Mouse (Mus musculus): Measurements from ENCODE around the gene Hrh1. TPM values are rescaled to one million over a fixed set of nuclear protein-coding genes. Genes with fewer than 3 reads are reported as not detected.
A peak's percentile ranks its signal among the peaks of the same experiment; 100 is the strongest.

Hrh1 gene
- polyA plus RNA-seq, 1 experiment from 2014 or later, result 1.0 TPM

DNA sequence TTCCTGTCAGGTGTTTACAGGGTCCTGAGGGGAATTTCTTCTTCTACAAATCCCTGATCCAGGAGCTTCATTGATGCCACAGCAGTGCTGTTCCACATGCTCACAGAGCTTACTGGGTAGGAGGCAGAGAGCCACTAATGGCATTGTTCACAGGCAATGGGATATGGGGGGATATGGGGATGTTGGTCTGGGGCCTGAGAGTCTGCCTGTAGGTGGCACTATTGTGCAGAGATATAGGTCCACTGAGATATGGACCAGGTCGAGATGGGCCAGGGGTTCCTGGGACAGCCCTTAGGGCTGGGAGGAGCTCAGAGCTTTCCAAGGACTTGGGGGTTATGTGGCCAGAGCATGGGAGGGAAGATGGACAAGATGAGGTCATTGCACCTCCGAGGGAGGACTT is 42.6 kb downstream of the Hrh1 start:
- Histone ChIP-seq H3K27me3 (no peaks in the 10 kb centered on the region), H3K4me1 (replicated peaks) (peaks cover under 1% of the 10 kb centered on the region; the same call in 1 of the 2 replicates), H3K4me2 (no peak overlapping the region), H3K9me3 (peaks cover 3% of the 10 kb centered on the region; the same call in 1 of the 2 replicates), H3K9ac (no peak overlapping the region), H3K36me3 (no peaks in the 10 kb centered on the region), H3K27ac (replicated peaks) (no peak overlapping the region), H3K4me3 (no peak overlapping the region)
- WGBS, result 68% methylated on average over 2 of the region's 2 CpGs
- peak; percentile 12; the same call in 1 of the 2 replicates for ATAC-seq (ENCODE audit: low FRiP score, low read depth)

DNA sequence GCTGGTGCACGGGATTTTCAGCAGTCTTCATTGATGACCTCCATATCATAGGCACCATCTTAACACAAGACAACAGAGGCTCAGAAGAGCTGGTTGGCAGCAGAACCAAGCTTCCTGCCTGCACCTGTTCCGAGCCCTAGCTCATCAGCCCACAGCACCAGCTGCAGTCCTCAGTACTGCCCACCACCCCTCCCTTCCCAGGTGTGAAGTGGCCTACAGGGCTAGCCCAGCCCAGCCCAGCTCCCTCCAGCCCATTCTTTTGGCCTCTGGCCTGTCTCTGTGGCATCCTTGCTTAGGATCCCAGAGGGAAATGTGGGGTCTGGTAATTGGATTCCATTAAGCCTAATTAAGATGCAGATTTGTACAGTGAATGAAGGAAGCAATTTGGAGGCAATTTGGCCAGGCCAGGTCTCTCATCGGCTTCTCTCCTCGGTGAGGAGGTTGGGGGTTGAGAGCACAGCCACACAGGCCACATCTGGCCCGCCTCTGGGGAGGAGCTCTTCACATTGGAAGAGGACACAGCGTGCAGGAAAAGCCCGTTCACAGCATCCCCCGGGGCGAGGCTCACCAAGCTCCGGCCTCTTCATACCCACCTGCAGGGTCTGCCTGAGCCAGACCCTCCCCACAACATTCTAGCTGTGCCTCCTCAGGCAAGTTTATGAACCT is 43.2 kb downstream of the Hrh1 start:
- peaks cover 3% of the 10 kb centered on the region; the same call in 1 of the 2 replicates for H3K9me3 ChIP-seq
- H3K27ac ChIP-seq (replicated peaks), result no peak overlapping the region
- H3K4me2 ChIP-seq, result no peak overlapping the region
- 0 out of 2 replicates have a peak, but pooled peaks have one; percentile 24 for ATAC-seq (ENCODE audit: low FRiP score, low read depth)
- no peaks in the 10 kb centered on the region; the same call in 1 of the 2 replicates for H3K4me1 ChIP-seq (replicated peaks)
- no peak overlapping the region for H3K4me3 ChIP-seq
- no peak overlapping the region for H3K9ac ChIP-seq
- no peaks in the 10 kb centered on the region for H3K36me3 ChIP-seq
- no peaks in the 10 kb centered on the region for H3K27me3 ChIP-seq
- WGBS, result 43% methylated on average over 10 of the region's 10 CpGs

DNA sequence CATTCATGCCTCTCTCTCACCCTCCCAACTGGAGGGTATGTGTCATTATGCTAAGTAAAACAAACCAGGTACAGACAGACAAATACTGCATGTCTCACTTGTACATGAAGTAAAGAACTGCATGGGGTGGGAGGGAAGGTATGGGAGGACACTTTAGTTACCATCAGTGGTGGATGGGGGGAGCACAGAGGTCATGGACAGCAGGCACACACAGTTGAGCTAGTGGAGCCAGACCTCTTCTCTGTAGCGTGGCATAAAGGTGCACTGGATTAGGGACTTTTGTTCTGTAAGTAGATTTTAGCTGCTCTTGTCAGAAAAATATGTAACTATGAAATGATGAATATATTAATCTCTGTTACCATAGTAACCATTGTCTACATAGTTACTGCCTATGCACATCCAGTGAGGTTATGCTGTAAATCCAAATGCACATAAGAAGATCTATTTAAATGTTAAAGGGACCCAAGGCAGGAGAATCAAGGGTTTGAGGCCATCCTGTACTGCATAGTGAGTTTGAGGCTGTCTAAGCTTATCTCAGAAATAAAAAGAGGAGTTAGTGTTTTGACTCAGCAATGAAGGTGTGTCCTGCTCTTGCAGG is 46.6 kb downstream of the Hrh1 start:
- Histone ChIP-seq H3K4me3 (no peak overlapping the region), H3K4me1 (replicated peaks) (no peaks in the 10 kb centered on the region; the same call in 1 of the 2 replicates), H3K27ac (replicated peaks) (0 out of 2 replicates have a peak overlapping the region, but pooled peaks have one; percentile 17), H3K27me3 (no peaks in the 10 kb centered on the region), H3K9ac (no peak overlapping the region), H3K4me2 (no peak overlapping the region), H3K9me3 (peaks cover 3% of the 10 kb centered on the region; the same call in 1 of the 2 replicates), H3K36me3 (no peaks in the 10 kb centered on the region)
- WGBS, result 61% methylated on average over 1 of the region's 1 CpGs
- ATAC-seq (ENCODE audit: low FRiP score, low read depth), result 0 out of 2 replicates have a peak, but pooled peaks have one; percentile 24

DNA sequence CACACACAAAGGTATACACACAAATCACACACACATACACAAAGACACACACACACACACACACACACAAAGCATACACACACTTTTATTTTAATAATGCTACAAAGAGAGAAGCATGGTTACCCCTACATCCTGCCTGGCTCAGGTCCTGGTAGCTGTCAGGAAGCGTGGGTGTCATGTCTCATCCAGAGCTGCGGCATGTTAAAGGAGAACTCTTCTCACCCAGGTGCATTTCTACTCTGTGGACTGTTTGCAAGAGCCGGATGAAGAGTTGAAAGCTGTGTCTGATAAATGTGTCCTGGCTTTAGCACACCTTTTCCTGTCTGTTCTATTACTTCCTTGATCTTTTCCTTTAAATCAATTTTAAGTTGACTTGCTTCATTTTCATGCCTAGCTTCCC is 47.2 kb downstream of the Hrh1 start:
- ATAC-seq (ENCODE audit: low FRiP score, low read depth), result no peak
- H3K27me3 ChIP-seq, result no peaks in the 10 kb centered on the region
- peaks cover under 1% of the 10 kb centered on the region; the same call in 1 of the 2 replicates for H3K9me3 ChIP-seq
- H3K4me3 ChIP-seq, result no peak overlapping the region
- no peaks in the 10 kb centered on the region for H3K36me3 ChIP-seq
- H3K4me1 ChIP-seq (replicated peaks), result no peaks in the 10 kb centered on the region; the same call in 1 of the 2 replicates
- H3K4me2 ChIP-seq, result no peak overlapping the region
- 95% methylated on average over 3 of the region's 3 CpGs for WGBS
- H3K27ac ChIP-seq (replicated peaks), result 0 out of 2 replicates have a peak overlapping the region, but pooled peaks have one; percentile 17
- H3K9ac ChIP-seq, result no peak overlapping the region

DNA sequence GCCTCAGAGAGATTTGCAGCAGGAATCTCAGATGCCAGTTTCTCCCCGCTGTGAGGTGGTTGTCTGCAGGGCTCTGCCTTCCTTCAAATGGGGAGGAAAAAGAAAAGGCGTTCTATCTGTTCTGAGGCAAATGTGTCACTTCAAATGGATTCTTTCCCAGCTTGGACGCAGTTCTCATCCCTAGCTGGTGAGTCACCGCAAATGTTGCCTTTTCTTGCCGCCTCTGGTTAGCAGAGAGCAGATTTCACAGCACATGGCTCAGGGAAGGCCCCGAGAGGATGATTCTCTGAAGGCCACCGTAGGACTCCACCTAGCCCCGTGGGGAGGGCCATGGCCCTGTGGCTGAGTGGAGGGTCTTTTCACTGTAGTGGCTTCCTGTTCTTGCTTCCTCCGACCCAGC is 51.2 kb downstream of the Hrh1 start:
- ATAC-seq (ENCODE audit: low FRiP score, low read depth), result no peak
- Histone ChIP-seq H3K36me3 (no peaks in the 10 kb centered on the region), H3K27ac (replicated peaks) (no peak overlapping the region), H3K27me3 (no peaks in the 10 kb centered on the region), H3K4me3 (no peak overlapping the region), H3K9me3 (no peaks in the 10 kb centered on the region), H3K9ac (no peak overlapping the region), H3K4me2 (no peak overlapping the region), H3K4me1 (replicated peaks) (no peaks in the 10 kb centered on the region)
- 85% methylated on average over 9 of the region's 9 CpGs for WGBS

DNA sequence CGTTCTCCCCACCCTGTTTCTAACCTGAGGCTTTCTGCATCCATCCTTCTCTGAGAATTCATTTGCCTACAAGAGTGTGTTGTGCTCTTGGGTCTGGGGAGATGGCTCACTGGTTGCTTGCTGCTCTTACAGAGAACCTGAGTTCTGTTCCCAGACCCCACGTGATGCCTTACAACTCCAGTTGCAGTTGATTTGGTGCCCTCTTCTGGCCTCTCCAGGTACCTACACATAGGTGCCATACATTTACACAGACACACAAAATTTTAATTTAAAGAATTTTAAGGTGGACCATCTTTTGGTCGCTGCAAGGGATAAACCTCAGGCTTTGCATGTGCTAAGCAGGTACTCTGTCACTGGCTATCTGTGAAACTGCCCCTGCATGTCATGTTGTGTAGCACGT is 57.5 kb downstream of the Hrh1 start:
- H3K4me2 ChIP-seq, result no peak overlapping the region
- no peaks in the 10 kb centered on the region for H3K9me3 ChIP-seq
- no peak overlapping the region for H3K9ac ChIP-seq
- H3K4me1 ChIP-seq (replicated peaks), result no peaks in the 10 kb centered on the region; the same call in 1 of the 2 replicates
- H3K4me3 ChIP-seq, result no peak overlapping the region
- H3K36me3 ChIP-seq, result no peaks in the 10 kb centered on the region
- no peak for ATAC-seq (ENCODE audit: low FRiP score, low read depth)
- H3K27ac ChIP-seq (replicated peaks), result no peak overlapping the region
- H3K27me3 ChIP-seq, result no peaks in the 10 kb centered on the region
- WGBS, result 93% methylated on average over 4 of the region's 4 CpGs

DNA sequence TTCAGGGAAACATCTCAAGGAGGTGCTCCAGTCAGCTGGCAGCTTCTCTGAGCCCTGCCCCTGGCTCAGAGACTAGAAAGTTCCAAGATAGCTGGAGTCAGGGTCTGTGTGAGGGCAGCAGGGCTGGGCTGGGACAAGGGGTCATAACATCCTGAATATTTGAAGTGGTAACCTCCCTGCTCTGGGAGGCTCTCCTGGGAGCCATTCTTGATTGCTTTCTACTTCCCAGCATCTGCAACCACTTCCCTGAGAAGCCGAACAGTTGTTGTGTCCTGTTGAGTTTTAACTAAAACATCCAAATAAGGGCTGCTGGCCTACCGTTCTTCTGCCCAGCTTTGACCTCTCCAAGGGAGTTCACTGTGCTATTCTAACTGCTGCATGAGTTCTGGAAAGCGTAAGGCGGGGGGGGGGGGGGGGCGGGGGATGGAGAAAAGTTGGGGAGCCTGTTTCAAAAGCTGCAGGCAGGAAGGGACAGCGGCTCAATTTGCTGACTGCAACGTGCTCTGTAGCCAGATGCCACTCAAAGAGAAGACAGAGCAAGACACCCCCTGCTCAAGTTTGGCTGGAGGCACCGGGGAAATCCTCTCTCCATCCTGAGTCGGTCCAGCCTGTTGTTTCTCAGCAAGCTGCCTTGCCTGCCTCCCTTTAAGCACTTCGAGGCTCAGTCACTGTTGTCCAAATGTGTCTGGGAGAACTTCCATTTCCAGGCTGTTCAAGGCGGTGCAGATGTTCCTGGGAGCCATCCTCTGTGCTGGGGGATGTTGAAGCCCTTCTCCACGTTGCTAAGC is 58.7 kb downstream of the Hrh1 start:
- H3K27me3 ChIP-seq, result no peaks in the 10 kb centered on the region
- no peak overlapping the region for H3K4me3 ChIP-seq
- H3K9me3 ChIP-seq, result no peaks in the 10 kb centered on the region
- WGBS, result 52% methylated on average over 11 of the region's 12 CpGs
- no peak for ATAC-seq (ENCODE audit: low FRiP score, low read depth)
- no peak overlapping the region for H3K27ac ChIP-seq (replicated peaks)
- no peaks in the 10 kb centered on the region for H3K36me3 ChIP-seq
- H3K4me2 ChIP-seq, result no peak overlapping the region
- no peak overlapping the region for H3K9ac ChIP-seq
- no peaks in the 10 kb centered on the region; the same call in 1 of the 2 replicates for H3K4me1 ChIP-seq (replicated peaks)

DNA sequence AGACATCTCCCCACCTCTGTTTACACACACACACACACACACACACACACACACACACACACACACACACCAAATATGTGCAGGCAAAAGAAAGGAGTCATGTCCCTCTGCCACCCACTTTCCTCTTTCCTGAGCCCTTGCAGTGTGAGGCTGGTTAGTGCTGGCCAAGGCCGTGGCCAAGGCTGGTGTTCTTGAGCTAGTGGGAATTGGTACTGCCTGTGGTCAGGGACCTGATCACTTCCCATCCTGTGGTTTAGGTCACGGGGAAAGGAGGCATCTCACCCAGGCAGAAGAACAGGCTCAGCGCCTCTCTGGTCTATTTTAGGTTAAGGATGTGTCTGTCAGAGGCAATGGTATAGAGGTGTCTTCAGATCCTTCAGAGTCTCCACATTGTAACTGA is 59.6 kb downstream of the Hrh1 start:
- Histone ChIP-seq H3K27ac (replicated peaks) (no peak overlapping the region), H3K36me3 (no peaks in the 10 kb centered on the region)
- WGBS, result 82% methylated on average over 3 of the region's 3 CpGs

DNA sequence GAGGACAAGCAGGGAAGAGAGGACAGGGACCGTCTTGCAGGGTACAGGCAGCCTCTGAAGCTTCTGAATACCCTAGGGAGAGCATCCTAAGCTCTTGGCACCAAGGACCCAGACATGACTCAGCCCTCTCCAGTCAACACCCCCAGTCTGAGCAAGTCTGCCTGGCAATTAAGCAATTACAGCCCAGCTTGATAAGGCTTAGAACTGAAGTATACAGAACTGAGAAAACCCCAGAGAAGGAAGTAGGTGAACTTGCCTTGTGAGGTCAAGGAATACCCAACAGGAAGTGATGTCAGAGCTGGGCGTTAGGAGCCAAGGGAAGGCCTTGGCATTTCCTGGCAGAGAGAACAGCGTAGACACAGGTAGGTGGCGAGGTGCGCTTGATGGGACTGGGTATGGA is 60.5 kb downstream of the Hrh1 start:
- Histone ChIP-seq H3K9me3 (no peaks in the 10 kb centered on the region), H3K4me3 (no peak overlapping the region), H3K27me3 (no peaks in the 10 kb centered on the region), H3K4me2 (no peak overlapping the region), H3K4me1 (replicated peaks) (no peaks in the 10 kb centered on the region; the same call in 1 of the 2 replicates), H3K27ac (replicated peaks) (no peak overlapping the region), H3K9ac (no peak overlapping the region), H3K36me3 (no peaks in the 10 kb centered on the region)
- WGBS, result 92% methylated on average over 5 of the region's 5 CpGs
- no peak for ATAC-seq (ENCODE audit: low FRiP score, low read depth)

More for the DNA sequence above, 59.6 kb downstream of the Hrh1 start:
- no peaks in the 10 kb centered on the region for H3K9me3 ChIP-seq
- H3K4me2 ChIP-seq, result no peak overlapping the region
- H3K4me1 ChIP-seq (replicated peaks), result no peaks in the 10 kb centered on the region; the same call in 1 of the 2 replicates
- no peaks in the 10 kb centered on the region for H3K27me3 ChIP-seq
- no peak overlapping the region for H3K4me3 ChIP-seq
- no peak for ATAC-seq (ENCODE audit: low FRiP score, low read depth)
- H3K9ac ChIP-seq, result no peak overlapping the region

DNA sequence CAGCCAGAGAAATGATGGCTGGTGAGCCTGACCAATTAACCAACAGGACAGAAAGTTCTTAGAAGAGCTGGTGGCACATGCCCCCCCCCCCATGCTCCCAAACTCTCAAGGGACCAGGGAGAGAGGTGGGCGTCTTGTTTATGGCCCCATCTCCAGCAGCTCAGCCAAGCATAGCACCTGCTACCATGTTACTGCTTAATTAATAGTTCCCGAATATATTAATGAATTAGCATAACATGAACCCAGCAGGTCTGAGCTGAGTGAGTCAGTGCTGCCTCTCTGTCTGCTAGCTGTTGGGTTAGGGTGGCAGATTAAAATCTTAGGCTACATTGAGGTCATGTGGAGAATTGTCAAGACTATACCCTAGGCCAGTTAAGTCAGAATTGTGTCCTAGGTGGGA is 62.2 kb downstream of the Hrh1 start:
- no peaks in the 10 kb centered on the region for H3K36me3 ChIP-seq
- no peak overlapping the region for H3K4me2 ChIP-seq
- H3K9me3 ChIP-seq, result no peaks in the 10 kb centered on the region
- H3K27ac ChIP-seq (replicated peaks), result no peak overlapping the region
- no peaks in the 10 kb centered on the region; the same call in 1 of the 2 replicates for H3K4me1 ChIP-seq (replicated peaks)
- no peaks in the 10 kb centered on the region for H3K27me3 ChIP-seq
- no peak overlapping the region for H3K9ac ChIP-seq
- H3K4me3 ChIP-seq, result no peak overlapping the region
- ATAC-seq (ENCODE audit: low FRiP score, low read depth), result no peak
- 35% methylated on average over 2 of the region's 2 CpGs for WGBS

DNA sequence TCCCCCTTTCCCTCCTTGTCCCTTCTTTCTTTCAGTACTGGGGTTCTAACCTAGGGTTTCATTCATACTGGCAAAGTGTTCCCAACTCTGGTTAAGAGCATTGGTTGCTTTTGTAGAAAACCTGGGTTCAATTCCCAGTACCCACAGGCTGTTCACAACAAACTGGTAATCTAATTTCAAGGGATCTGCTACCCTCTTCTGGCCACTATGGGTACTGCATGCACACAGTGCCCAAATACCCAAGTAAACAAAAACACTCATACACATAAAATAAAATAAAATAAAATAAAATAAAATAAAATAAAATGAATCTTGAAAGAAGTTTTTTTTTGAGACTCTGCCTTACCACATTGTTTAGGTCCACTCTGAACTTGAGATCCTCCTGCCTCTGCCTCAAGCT is 63.8 kb downstream of the Hrh1 start:
- H3K4me2 ChIP-seq, result no peak overlapping the region
- no peaks in the 10 kb centered on the region; the same call in 1 of the 2 replicates for H3K4me1 ChIP-seq (replicated peaks)
- no peak overlapping the region for H3K27ac ChIP-seq (replicated peaks)

DNA sequence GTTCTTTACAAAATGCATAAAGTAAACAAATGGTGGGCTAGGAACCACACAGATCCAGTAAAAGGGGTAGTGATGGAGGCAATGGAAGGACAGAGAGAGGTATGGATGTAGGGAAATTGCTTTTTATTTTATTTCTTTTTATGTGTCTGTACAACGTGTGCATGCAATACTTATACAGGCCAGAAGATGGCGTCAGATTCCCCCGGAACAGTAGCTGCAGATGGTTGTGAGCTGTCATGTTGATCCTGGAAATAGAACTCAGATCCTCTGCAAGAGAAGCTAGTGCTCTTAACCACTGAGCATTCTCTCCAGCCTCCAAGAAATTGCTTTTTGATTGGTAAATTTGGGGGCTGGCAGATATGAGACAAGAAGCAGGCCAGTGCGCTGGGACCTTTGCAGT is 65.0 kb downstream of the Hrh1 start:
- no peak overlapping the region for H3K4me3 ChIP-seq
- ATAC-seq (ENCODE audit: low FRiP score, low read depth), result no peak
- no peaks in the 10 kb centered on the region for H3K27me3 ChIP-seq
- WGBS, result 27% methylated on average over 4 of the region's 4 CpGs
- H3K9ac ChIP-seq, result no peak overlapping the region
- H3K4me1 ChIP-seq (replicated peaks), result no peaks in the 10 kb centered on the region; the same call in 1 of the 2 replicates
- no peaks in the 10 kb centered on the region for H3K9me3 ChIP-seq
- no peak overlapping the region for H3K27ac ChIP-seq (replicated peaks)
- H3K4me2 ChIP-seq, result no peak overlapping the region
- no peaks in the 10 kb centered on the region for H3K36me3 ChIP-seq

More for the DNA sequence above, 63.8 kb downstream of the Hrh1 start:
- no peak overlapping the region for H3K4me3 ChIP-seq
- no peak for ATAC-seq (ENCODE audit: low FRiP score, low read depth)
- no peak overlapping the region for H3K9ac ChIP-seq
- no peaks in the 10 kb centered on the region for H3K36me3 ChIP-seq
- no peaks in the 10 kb centered on the region for H3K27me3 ChIP-seq
- H3K9me3 ChIP-seq, result no peaks in the 10 kb centered on the region

All from hindbrain, embryonic 15.5 days (tissue).